Mouse (Mus musculus) heart, embryonic 12.5 days (tissue): ENCODE measurements around the gene Tmprss12. TPM values are rescaled to one million over a fixed set of nuclear protein-coding genes. Genes with fewer than 3 reads are reported as not detected.
"Not testable (repeated sequence)": the region's sequence is repeated elsewhere in the genome, so short reads cannot be mapped to it uniquely, and the experiment has no call there.

Source experiments
- ATAC-seq: fragments of 200-750 bp; cut with Nextera tagmentation; 2 replicates; pipeline ENCODE4 v1.8.0; 2017; ENCODE audit warnings: moderate TSS enrichment, moderate library complexity; ENCODE audit not compliant: insufficient number of reproducible peaks, low FRiP score
- H3K27ac ChIP-seq: fragments of 300-500 bp; sonication (generic); 2 replicates; pipeline ENCODE4 v1.5.1; 2016; ENCODE audit warnings: mild to moderate bottlenecking, moderate library complexity; ENCODE audit not compliant: poor library complexity, severe bottlenecking
- H3K27me3 ChIP-seq: fragments of 300-500 bp; sonication (generic); replicated peaks from 2 replicates; pipeline ENCODE4 v1.6.1; 2016; ENCODE audit warnings: mild to moderate bottlenecking, moderate library complexity
- H3K36me3 ChIP-seq: fragments of 300-500 bp; sonication (generic); 2 replicates; pipeline ENCODE4 v1.6.1; 2016; ENCODE audit warnings: mild to moderate bottlenecking, moderate library complexity
- H3K4me1 ChIP-seq: fragments of 300-500 bp; sonication (generic); replicated peaks from 2 replicates; pipeline ENCODE4 v1.6.1; 2016; ENCODE audit warnings: mild to moderate bottlenecking
- H3K4me2 ChIP-seq: fragments of 300-500 bp; sonication (generic); 2 replicates; pipeline ENCODE4 v1.6.1; 2016; ENCODE audit warnings: mild to moderate bottlenecking, moderate library complexity
- H3K4me3 ChIP-seq: fragments of 300-500 bp; sonication (generic); 2 replicates; pipeline ENCODE4 v1.5.1; 2016; ENCODE audit warnings: mild to moderate bottlenecking
- H3K9ac ChIP-seq: fragments of 300-500 bp; sonication (generic); 2 replicates; pipeline ENCODE4 v1.6.1; 2016; ENCODE audit warnings: mild to moderate bottlenecking, moderate library complexity
- H3K9me3 ChIP-seq: fragments of 300-500 bp; sonication (generic); replicated peaks from 2 replicates; pipeline ENCODE4 v1.6.1; 2016; ENCODE audit warnings: mild to moderate bottlenecking, moderate library complexity
- WGBS: fragments of 180-500 bp; shearing (Covaris S2); methylation state at CpG from one replicate; pipeline ENCODE4 v1.1.7; 2016; 5-methylcytosine and 5-hydroxymethylcytosine counted together
- polyA plus RNA-seq: library from polyadenylated mRNA; unstranded; fragments of >200 nt; fragmentation: Nextera tagmentation; extraction: Ambion mirVana; gene quantifications from 2 replicates; pipeline ENCODE4 v1.2.1, GENCODE M21; 2016

The Tmprss12 gene
- polyA plus RNA-seq, 1 experiment from 2014 or later, result not detected

- Histone ChIP-seq H3K4me2 (no peak overlapping the region), H3K9me3 (no peaks in the 10 kb centered on the region), H3K9ac (no peak overlapping the region), H3K27me3 (no peaks in the 10 kb centered on the region), H3K4me1 (no peaks in the 10 kb centered on the region), H3K4me3 (no peak overlapping the region), H3K27ac (no peak overlapping the region), H3K36me3 (no peaks in the 10 kb centered on the region)
- WGBS, result 90% methylated on average over 3 of the region's 3 CpGs
- ATAC-seq, result no peak
These were observed 44.6 kb downstream of the Tmprss12 start for GRCm38 (mm10) chr15:100325235-100325634.

GRCm38 (mm10) chr15:100328089-100328488 lies 47.5 kb downstream of the Tmprss12 start:
- H3K9ac ChIP-seq, H3K27me3 ChIP-seq, H3K4me2 ChIP-seq, H3K4me3 ChIP-seq, H3K4me1 ChIP-seq, H3K36me3 ChIP-seq, H3K9me3 ChIP-seq, ATAC-seq, H3K27ac ChIP-seq: not testable (repeated sequence)
- 64% methylated on average over 4 of the region's 4 CpGs for WGBS

- not testable (repeated sequence) for H3K27ac ChIP-seq, H3K27me3 ChIP-seq, H3K9me3 ChIP-seq, H3K9ac ChIP-seq, H3K4me2 ChIP-seq, ATAC-seq, H3K4me1 ChIP-seq, H3K4me3 ChIP-seq, H3K36me3 ChIP-seq
- 86% methylated on average over 10 of the region's 10 CpGs for WGBS
These were observed 48.7 kb downstream of the Tmprss12 start for GRCm38 (mm10) chr15:100329336-100329735.

- no peak overlapping the region for H3K4me2 ChIP-seq
- no peak for ATAC-seq
These were observed 50.1 kb downstream of the Tmprss12 start for GRCm38 (mm10) chr15:100330739-100331138.

GRCm38 (mm10) chr15:100332077-100332961 lies 51.7 kb downstream of the Tmprss12 start:
- not testable (repeated sequence) for H3K36me3 ChIP-seq, H3K4me2 ChIP-seq, H3K4me3 ChIP-seq, H3K9me3 ChIP-seq, H3K4me1 ChIP-seq, H3K27me3 ChIP-seq, H3K27ac ChIP-seq, H3K9ac ChIP-seq, ATAC-seq
- WGBS, result 47% methylated on average over 3 of the region's 10 CpGs

More at GRCm38 (mm10) chr15:100330739-100331138, 50.1 kb downstream of the Tmprss12 start:
- H3K4me3 ChIP-seq, result no peak overlapping the region
- no peak overlapping the region for H3K27ac ChIP-seq
- 86% methylated on average over 7 of the region's 7 CpGs for WGBS
- H3K9ac ChIP-seq, result no peak overlapping the region
- no peaks in the 10 kb centered on the region for H3K9me3 ChIP-seq
- no peaks in the 10 kb centered on the region for H3K36me3 ChIP-seq
- no peaks in the 10 kb centered on the region for H3K27me3 ChIP-seq
- H3K4me1 ChIP-seq, result no peaks in the 10 kb centered on the region

- WGBS, result 88% methylated on average over 10 of the region's 10 CpGs
- Histone ChIP-seq H3K9ac (no peak within 1 kb of the TSS), H3K27ac (no peak within 1 kb of the TSS), H3K36me3 (no peaks in the 10 kb centered on the region), H3K4me3 (no peak within 1 kb of the TSS), H3K4me1 (no peaks in the 10 kb centered on the region), H3K4me2 (no peak within 1 kb of the TSS), H3K27me3 (no peaks in the 10 kb centered on the region), H3K9me3 (no peaks in the 10 kb centered on the region)
- ATAC-seq, result no peak
These were observed 54.0 kb downstream of the Tmprss12 start, which contains the start of gene Mettl7a3 for GRCm38 (mm10) chr15:100334629-100335028. TSS of gene Mettl7a3 (plus strand) at chr15:100334929.

GRCm38 (mm10) chr15:100337328-100337727 lies 56.7 kb downstream of the Tmprss12 start:
- not testable (repeated sequence) for H3K36me3 ChIP-seq, H3K4me2 ChIP-seq, H3K9ac ChIP-seq, H3K4me1 ChIP-seq, ATAC-seq, H3K27me3 ChIP-seq, H3K27ac ChIP-seq, H3K9me3 ChIP-seq, H3K4me3 ChIP-seq

GRCm38 (mm10) chr15:100337847-100338246 lies 57.2 kb downstream of the Tmprss12 start:
- H3K4me1 ChIP-seq, H3K27ac ChIP-seq, H3K4me2 ChIP-seq, H3K4me3 ChIP-seq, ATAC-seq, H3K9me3 ChIP-seq, H3K36me3 ChIP-seq, H3K27me3 ChIP-seq, H3K9ac ChIP-seq: not testable (repeated sequence)
- 36% methylated on average over 10 of the region's 10 CpGs for WGBS

- not testable (repeated sequence) for H3K4me1 ChIP-seq, H3K36me3 ChIP-seq, H3K4me3 ChIP-seq, ATAC-seq, H3K9ac ChIP-seq, H3K27ac ChIP-seq, H3K4me2 ChIP-seq, H3K27me3 ChIP-seq, H3K9me3 ChIP-seq
- 82% methylated on average over 5 of the region's 5 CpGs for WGBS
These were observed 60.8 kb downstream of the Tmprss12 start for GRCm38 (mm10) chr15:100341314-100341980.
